Mouse (Mus musculus): Measurements from ENCODE around the gene Pik3cd. TPM values are rescaled to one million over a fixed set of nuclear protein-coding genes. Genes with fewer than 3 reads are reported as not detected.
"Not testable (repeated sequence)": the region's sequence is repeated elsewhere in the genome, so short reads cannot be mapped to it uniquely, and the experiment has no call there.

Gene Pik3cd
- 13.2 and 14.0 TPM in 2 replicates for polyA plus RNA-seq (2016; fragmentation: Nextera tagmentation; extraction: Ambion mirVana)

DNA sequence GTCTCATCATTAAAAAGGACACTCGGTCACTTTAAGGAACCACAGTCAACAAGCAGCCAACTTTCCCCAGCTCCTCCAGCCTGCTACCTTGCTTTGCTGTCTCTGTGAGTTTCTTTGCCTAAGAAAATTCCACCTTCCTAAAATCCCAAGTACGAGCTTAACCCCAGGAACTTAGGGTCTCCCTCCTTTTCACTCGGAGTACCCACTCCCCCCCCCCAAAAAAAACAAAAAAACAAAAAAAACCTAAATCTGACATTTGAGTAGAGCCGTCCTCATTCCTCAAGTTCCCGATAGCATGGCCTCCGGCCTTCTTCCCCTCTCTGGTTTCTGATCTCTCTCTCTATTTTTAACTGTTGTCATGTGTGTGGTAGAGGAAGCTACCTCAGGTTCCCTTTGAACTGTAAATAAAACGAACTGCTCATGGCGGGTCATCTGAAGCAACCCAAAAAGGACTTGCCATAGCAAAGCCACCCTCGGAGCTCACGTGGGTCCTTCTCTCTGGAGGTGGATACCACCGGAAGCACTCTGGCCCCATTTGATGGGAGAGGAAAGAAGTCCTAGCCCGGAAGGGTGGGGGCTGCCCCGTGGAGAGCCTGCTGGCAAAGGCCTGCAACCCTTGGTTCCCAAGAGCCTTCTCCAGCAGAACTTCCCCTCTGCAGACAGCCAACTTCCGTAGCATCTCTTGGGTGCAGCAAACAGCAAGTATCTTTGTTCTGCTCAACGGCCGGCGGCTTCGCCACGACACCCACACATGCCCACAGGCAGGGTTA lies at the start of gene Pik3cd:
Gene Pik3cd (minus strand): TSS at position 362 of the 770 bp plus-strand sequence.
- WGBS = 75% methylated on average over 19 of the region's 19 CpGs
- Histone ChIP-seq H3K9ac (replicated peaks) (no peak within 1 kb of the TSS), H3K27ac (replicated peaks) (no peak within 1 kb of the TSS), H3K9me3 (no peaks in the 10 kb centered on the region), H3K27me3 (peaks cover 35% of the 10 kb centered on the region), H3K36me3 (no peaks in the 10 kb centered on the region), H3K4me1 (peaks cover 10% of the 10 kb centered on the region), H3K4me3 (no peak within 1 kb of the TSS), H3K4me2 (replicated peaks) (no peak within 1 kb of the TSS)
- ATAC-seq (ENCODE audit: low FRiP score, low read depth) = no peak

DNA sequence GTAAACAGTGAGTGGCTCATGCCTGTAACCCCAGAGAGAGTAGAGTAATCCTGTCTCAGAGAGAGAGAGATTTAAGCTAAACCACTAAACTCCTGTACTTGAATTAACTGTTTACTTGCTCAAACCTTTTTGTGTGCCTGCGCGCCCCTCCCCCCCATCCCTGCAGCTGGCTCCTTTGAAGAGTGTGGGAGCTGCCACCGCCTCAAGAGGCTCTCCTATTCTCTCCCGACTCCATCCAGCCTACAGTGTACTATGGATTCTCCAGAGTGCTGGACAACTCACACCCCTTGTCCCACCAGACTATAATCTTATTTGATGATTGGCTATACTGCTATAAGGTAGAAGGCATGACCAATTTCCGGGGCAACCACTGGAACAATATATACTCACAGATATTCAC lies 48.3 kb upstream of the Pik3cd start:
- no peak overlapping the region for H3K4me3 ChIP-seq
- H3K9ac ChIP-seq (replicated peaks) = no peak overlapping the region; the same call in 1 of the 2 replicates
- peaks cover 7% of the 10 kb centered on the region; the same call in 1 of the 2 replicates for H3K27me3 ChIP-seq
- H3K9me3 ChIP-seq = no peaks in the 10 kb centered on the region
- peaks cover 20% of the 10 kb centered on the region for H3K4me1 ChIP-seq
- H3K27ac ChIP-seq (replicated peaks) = no peak overlapping the region
- WGBS = 29% methylated on average over 5 of the region's 5 CpGs
- no peak overlapping the region for H3K4me2 ChIP-seq (replicated peaks)
- peaks cover 7% of the 10 kb centered on the region; the same call in 1 of the 2 replicates for H3K36me3 ChIP-seq
- ATAC-seq (ENCODE audit: low FRiP score, low read depth) = peak; percentile 54; the same call in 1 of the 2 replicates

DNA sequence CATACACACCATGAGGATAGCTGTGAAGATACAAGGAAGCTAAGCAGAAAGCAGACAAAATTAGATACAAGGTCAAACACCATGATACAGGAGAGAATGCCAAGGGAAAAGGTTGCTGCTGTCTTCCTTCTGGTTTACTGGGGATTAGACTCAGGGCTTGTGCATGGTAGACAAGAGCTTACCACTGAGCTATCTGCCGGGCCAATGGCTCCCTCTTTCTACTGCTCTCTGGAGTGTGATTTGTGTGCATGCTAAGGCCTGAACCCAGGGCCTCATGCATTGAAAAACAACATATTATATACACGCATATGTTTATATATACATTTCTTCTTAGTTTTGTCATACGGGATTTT lies 47.3 kb upstream of the Pik3cd start:
- H3K36me3 ChIP-seq = peaks cover 14% of the 10 kb centered on the region; the same call in 1 of the 2 replicates
- WGBS = 88% methylated on average over 3 of the region's 3 CpGs
- H3K27me3 ChIP-seq; H3K4me2 ChIP-seq (replicated peaks); H3K4me3 ChIP-seq; ATAC-seq (ENCODE audit: low FRiP score, low read depth); H3K9me3 ChIP-seq; H3K9ac ChIP-seq (replicated peaks); H3K27ac ChIP-seq (replicated peaks): not testable (repeated sequence)
- peaks cover 20% of the 10 kb centered on the region for H3K4me1 ChIP-seq

DNA sequence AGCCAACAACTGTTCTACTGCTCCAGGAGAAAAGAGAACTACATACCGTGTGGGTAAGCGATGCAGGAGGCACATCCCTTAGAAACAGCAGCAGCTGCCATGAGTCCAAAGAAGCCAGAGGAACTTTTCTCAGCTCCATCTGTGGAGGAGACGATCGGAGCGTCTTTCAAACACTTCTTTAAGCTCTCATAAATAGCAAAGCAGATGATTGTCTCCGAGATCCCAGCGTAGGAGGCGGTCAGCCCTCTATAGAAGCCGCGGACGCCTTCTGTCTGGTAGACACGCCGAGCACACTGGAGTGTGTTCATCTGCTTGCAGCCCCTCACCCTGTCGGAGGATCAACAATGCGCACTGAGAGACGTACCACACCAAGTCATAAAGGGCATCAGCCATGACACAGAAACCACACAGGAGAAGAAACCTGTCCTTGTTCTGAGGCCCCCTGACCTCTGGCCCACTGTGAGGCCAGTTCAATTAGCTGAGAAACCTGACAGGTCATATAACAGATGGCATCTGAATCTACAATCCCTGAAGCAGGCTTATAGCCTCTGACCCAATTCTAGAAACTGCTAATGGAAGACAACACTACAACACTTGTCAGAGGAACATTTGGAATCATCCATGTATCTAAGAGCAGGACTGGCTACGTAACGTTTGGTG lies 46.8 kb upstream of the Pik3cd start:
- H3K9me3 ChIP-seq = no peaks in the 10 kb centered on the region
- WGBS = 85% methylated on average over 18 of the region's 18 CpGs
- H3K4me2 ChIP-seq (replicated peaks) = no peak overlapping the region
- peaks cover 20% of the 10 kb centered on the region for H3K4me1 ChIP-seq
- no peak overlapping the region for H3K4me3 ChIP-seq
- no peak for ATAC-seq (ENCODE audit: low FRiP score, low read depth)
- peaks cover 4% of the 10 kb centered on the region; the same call in 1 of the 2 replicates for H3K27me3 ChIP-seq
- H3K36me3 ChIP-seq = peaks cover 18% of the 10 kb centered on the region; the same call in 1 of the 2 replicates
- H3K9ac ChIP-seq (replicated peaks) = no peak overlapping the region
- no peak overlapping the region for H3K27ac ChIP-seq (replicated peaks)

DNA sequence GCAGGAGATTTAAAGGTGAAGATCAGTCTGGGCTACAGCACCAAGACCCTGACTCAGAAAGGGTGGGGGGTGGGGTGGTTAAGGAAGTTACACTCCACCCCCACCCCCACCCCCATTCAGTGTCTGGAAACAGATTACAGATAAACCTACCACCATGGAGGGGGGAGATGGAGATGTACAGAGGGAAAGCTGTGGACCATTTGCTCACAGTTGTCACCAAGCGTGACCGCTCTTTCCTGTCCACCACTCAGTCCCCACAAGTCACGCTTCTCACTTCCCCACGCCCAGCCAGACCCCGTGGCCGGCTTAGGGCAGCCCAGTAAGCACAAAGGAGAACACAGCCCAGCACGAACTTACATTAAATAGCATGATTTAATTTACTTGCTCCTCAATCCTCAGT lies 41.7 kb upstream of the Pik3cd start:
- WGBS = 88% methylated on average over 7 of the region's 7 CpGs
- no peak overlapping the region for H3K27ac ChIP-seq (replicated peaks)
- no peak overlapping the region for H3K4me3 ChIP-seq
- no peaks in the 10 kb centered on the region for H3K4me1 ChIP-seq
- peaks cover 40% of the 10 kb centered on the region for H3K36me3 ChIP-seq
- no peaks in the 10 kb centered on the region for H3K9me3 ChIP-seq
- ATAC-seq (ENCODE audit: low FRiP score, low read depth) = no peak
- H3K4me2 ChIP-seq (replicated peaks) = no peak overlapping the region
- H3K9ac ChIP-seq (replicated peaks) = no peak overlapping the region
- H3K27me3 ChIP-seq = no peaks in the 10 kb centered on the region

DNA sequence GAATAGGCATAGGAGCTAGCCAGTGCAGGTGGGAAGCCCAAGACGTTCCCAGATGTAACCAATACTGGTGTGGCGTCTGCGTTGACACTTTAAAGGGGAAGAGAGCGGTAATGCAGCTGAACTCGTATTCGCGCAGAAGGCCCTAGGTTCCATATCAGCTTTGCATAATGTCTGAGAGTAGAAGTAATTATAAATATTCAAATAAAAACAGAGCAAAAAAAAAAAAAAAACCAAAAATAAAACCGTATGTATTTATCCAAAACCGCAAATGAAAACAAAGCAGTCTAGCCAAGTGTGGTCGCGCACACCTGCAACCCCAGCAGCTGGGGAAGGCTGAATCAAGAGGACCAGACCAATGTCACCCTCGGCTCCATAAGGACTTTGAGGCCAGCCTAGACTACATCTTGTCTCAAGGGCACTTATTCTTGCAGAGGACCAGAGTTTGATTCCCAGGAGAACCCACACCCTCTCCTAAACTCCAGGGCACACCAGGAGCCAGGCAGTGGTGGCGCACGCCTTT lies 39.7 kb upstream of the Pik3cd start:
- peaks cover 36% of the 10 kb centered on the region for H3K36me3 ChIP-seq
- no peak overlapping the region for H3K9ac ChIP-seq (replicated peaks)
- no peak overlapping the region for H3K4me2 ChIP-seq (replicated peaks)
- peaks cover 2% of the 10 kb centered on the region for H3K4me1 ChIP-seq
- 95% methylated on average over 14 of the region's 14 CpGs for WGBS
- no peak overlapping the region for H3K27ac ChIP-seq (replicated peaks)
- no peak for ATAC-seq (ENCODE audit: low FRiP score, low read depth)
- H3K4me3 ChIP-seq = no peak overlapping the region
- H3K27me3 ChIP-seq = no peaks in the 10 kb centered on the region
- H3K9me3 ChIP-seq = no peaks in the 10 kb centered on the region

DNA sequence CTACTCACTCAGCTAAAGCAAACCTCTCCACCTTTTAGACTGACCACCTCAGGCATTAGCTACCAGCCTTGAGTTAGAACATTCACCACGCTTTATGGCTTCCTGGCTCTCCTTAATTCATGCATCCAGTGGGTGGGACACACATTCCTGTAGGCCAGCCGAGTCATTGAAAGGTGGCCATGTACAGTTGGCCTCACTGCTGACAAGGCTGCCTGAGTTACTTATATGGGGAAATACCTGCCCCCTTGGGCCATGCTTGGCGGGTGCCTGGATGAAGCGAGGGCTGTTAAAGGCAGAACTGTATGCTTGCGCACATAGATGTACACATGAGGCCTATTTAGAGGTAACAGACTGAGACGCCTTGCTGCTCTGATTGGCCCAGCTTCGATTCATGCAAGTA lies 37.9 kb upstream of the Pik3cd start:
- no peak overlapping the region for H3K9ac ChIP-seq (replicated peaks)
- H3K4me2 ChIP-seq (replicated peaks) = no peak overlapping the region
- WGBS = 95% methylated on average over 7 of the region's 7 CpGs
- no peaks in the 10 kb centered on the region for H3K9me3 ChIP-seq
- ATAC-seq (ENCODE audit: low FRiP score, low read depth) = no peak
- H3K4me3 ChIP-seq = no peak overlapping the region
- no peak overlapping the region for H3K27ac ChIP-seq (replicated peaks)
- H3K36me3 ChIP-seq = peaks cover 31% of the 10 kb centered on the region
- peaks cover 20% of the 10 kb centered on the region for H3K4me1 ChIP-seq
- no peaks in the 10 kb centered on the region for H3K27me3 ChIP-seq

DNA sequence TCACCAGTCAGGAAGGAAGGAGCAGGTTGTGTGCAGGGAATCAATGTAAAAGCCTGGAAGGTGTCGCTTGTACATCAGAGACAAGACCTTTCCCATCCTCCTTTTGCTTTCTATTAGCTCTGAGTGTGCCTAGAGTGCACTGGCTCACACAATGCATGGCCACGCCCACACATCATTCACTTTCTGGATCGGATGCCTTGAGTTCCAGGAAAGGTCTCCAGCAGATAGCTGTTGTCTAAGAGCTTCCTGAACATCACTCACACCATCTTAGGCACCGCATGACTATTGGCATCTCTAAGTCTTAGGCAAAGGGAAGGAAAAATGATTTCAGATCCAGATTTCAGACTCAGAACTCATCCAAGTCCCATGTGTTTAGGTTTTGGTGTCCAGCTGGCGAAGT lies 37.1 kb upstream of the Pik3cd start:
- Histone ChIP-seq H3K36me3 (peaks cover 24% of the 10 kb centered on the region), H3K4me2 (replicated peaks) (no peak overlapping the region), H3K4me1 (peaks cover 28% of the 10 kb centered on the region), H3K27ac (replicated peaks) (no peak overlapping the region), H3K27me3 (no peaks in the 10 kb centered on the region), H3K4me3 (no peak overlapping the region), H3K9ac (replicated peaks) (no peak overlapping the region), H3K9me3 (no peaks in the 10 kb centered on the region)
- no peak for ATAC-seq (ENCODE audit: low FRiP score, low read depth)
- WGBS = 82% methylated on average over 5 of the region's 5 CpGs

DNA sequence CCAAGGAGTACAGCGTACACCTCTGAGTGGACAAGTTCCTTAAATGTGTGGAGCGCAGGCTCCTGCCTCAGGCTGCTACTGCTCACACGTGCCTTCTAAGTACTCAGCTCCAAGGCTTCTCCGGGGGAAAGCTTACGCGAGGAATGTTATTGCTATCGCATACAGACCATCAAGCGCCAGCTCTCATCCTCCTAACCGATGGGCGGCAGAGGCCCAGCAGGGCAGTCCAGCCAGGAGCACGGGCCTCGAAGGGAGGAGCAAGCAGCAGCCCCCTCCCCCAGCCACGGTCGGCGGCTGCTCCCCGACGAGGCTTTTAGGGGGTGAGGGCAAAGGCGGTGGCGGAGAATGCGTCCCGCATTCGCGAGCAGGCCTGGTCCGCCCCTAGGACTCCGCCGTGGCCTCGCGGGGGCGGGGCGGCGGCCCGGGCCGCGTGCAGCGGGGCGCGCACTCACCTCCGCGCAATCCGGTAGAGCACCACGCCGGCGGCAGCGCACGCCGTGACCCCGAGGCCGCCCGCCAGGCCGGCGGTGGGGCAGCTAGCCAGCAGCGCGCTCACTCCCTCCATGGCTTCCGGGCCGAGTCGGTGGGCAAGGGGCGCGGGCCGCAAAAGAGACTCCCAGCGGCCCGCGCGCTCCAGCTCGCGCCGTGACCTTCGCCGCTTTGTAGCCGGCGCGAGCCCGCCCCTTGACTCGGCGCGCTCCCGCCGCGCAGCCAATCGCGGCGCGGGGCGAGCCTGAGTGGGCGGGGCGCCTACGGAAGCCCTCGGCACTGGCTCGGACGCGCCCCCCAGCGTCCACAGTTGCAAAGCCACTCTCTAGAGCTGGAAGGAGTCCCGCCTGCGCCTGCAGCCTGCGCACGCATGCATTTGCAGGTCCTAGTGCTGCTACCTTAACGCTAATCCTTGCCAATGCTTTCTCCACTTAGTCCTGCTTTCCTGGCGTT lies 35.3 kb upstream of the Pik3cd start, which contains the start of gene Tmem201:
Gene Tmem201 (minus strand): TSS at position 662 of the 942 bp plus-strand sequence.
- H3K4me1 ChIP-seq = peaks cover 46% of the 10 kb centered on the region
- H3K9me3 ChIP-seq = no peaks in the 10 kb centered on the region
- WGBS = under 1% methylated on average over 94 of the region's 97 CpGs

DNA sequence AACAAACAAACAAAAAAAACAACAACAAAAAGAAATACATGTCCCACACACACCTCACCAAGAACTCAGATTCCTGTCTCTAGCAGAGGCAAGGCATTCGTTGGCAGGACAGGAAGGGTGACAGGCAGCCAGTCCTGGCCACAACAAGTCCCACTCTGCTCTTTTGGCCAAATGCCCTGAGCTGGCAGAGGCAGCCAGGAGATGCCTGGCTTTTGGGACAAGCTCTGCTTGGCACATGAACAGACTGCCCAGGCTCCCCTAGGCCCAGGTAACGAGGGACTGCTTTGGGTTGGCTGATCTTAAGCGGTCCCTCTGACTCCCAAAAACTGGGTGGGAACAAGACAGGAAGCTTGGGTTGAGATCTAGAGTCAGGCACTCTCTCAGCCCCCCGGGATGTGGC lies 34.2 kb upstream of the Pik3cd start:
- peaks cover 50% of the 10 kb centered on the region for H3K4me1 ChIP-seq

More for the DNA sequence above, 35.3 kb upstream of the Pik3cd start, which contains the start of gene Tmem201:
- H3K36me3 ChIP-seq = peaks cover 8% of the 10 kb centered on the region; the same call in 1 of the 2 replicates
- peak; percentile 90 for ATAC-seq (ENCODE audit: low FRiP score, low read depth)
- peak within 1 kb of the TSS; percentile 84 for H3K4me3 ChIP-seq
- H3K27ac ChIP-seq (replicated peaks) = peak within 1 kb of the TSS; percentile 80
- H3K27me3 ChIP-seq = no peaks in the 10 kb centered on the region
- peak within 1 kb of the TSS; percentile 90 for H3K9ac ChIP-seq (replicated peaks)
- H3K4me2 ChIP-seq (replicated peaks) = peak within 1 kb of the TSS; percentile 91

DNA sequence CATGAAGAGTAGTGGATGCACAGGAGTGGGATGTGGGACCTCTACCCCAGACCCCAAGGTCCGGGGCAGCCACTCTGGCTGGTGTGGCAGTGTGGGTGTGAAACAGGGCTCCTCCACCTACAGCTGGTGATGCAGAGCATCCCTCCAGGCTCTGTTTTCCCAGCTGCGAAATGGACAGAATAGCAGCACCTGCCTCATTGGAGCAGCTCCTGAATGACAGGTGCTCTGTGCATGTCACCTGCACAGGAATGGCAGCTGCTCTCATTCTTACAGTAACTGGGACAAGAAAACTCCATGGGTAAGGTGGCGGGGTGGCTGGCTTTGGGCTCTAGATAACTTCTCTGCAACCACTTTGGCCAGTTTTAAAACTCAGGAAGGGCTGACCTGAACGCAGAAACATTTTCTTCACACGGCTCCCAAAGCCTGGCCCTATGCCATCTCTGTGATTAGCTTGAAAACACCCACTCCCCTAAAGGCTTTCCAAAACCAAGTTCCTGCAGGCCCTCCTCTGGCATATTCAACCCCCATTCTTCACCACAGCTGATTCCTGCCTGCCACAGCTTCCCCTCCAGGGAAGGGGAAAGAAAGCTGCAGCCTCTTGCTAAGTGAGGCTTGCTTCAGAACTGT lies 33.4 kb upstream of the Pik3cd start:
- Histone ChIP-seq H3K4me3 (no peak overlapping the region), H3K27me3 (no peaks in the 10 kb centered on the region), H3K36me3 (peaks cover 12% of the 10 kb centered on the region), H3K9me3 (no peaks in the 10 kb centered on the region), H3K9ac (replicated peaks) (peak overlapping the region; percentile 37; the same call in 1 of the 2 replicates), H3K4me1 (peaks cover 53% of the 10 kb centered on the region), H3K4me2 (replicated peaks) (peak overlapping the region; percentile 91), H3K27ac (replicated peaks) (no peak overlapping the region)
- ATAC-seq (ENCODE audit: low FRiP score, low read depth) = no peak
- WGBS = 89% methylated on average over 5 of the region's 5 CpGs

More for the DNA sequence above, 34.2 kb upstream of the Pik3cd start:
- H3K4me3 ChIP-seq = peak overlapping the region; percentile 84
- H3K4me2 ChIP-seq (replicated peaks) = peak overlapping the region; percentile 91
- 65% methylated on average over 4 of the region's 4 CpGs for WGBS
- no peak for ATAC-seq (ENCODE audit: low FRiP score, low read depth)
- H3K9me3 ChIP-seq = no peaks in the 10 kb centered on the region
- no peak overlapping the region for H3K27ac ChIP-seq (replicated peaks)
- H3K9ac ChIP-seq (replicated peaks) = peak overlapping the region; percentile 90
- no peaks in the 10 kb centered on the region for H3K27me3 ChIP-seq
- H3K36me3 ChIP-seq = peaks cover 8% of the 10 kb centered on the region; the same call in 1 of the 2 replicates
